Mouse (Mus musculus) urinary bladder, adult 2 months (tissue): ENCODE data around the gene Kansl1. TPM values are rescaled to one million over a fixed set of nuclear protein-coding genes. Genes with fewer than 3 reads are reported as not detected.

Source experiments
- DNase-seq: peaks from one replicate; pipeline ENCODE4 v3.0.0; 2022; ENCODE audit warnings: low spot score
- polyA plus RNA-seq: library from polyadenylated mRNA; depleted of rRNA; stranded (reverse); fragments of >200 nt; gene quantifications from 2 replicates; pipeline ENCODE4 v1.2.3, GENCODE M21; 2012; rRNA removed

The Kansl1 gene
- polyA plus RNA-seq, 1 experiment, result 44.5 TPM

DNA sequence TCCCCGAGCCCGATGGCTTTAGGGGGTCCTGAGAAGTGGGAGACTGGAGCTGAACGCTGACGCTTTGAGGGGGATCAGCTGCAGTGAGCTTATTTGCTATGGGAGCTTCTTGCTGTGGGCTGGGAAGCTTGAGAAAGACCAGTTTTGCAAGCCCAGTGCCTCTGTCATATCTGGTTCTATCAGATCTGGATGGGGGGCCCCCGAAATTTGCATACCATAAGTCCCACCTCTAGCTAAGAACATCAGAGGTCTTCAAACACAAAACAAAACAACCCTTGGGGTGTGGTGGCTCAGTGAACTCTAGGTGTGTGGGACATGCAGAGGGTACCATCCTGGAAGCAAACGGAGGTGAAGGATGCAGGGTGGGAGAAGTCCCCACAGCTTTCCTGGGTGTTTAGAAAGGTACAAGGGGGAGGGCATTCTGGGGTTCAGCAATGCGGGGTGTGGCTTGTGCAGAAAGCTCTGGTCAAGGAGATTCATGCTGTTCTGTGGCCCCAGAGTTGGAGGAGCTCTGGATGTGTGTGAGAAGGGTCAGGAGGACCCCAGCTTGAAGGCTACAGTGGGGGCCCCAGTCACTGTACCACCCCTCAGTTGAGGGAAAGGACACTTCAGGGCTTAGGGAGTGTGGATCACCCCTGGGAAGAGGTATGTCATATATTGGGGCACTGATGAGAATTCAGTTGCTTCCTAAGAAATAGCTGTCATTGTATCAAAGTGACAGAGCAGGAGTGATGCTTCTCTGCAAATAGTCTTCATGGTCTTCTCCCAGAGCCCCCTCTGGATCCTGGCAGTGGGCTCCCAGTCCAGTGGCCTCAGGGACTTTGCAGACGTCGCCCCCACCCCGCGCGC lies 159.1 kb downstream of the Kansl1 start:
- DNase-seq, result no peak

DNA sequence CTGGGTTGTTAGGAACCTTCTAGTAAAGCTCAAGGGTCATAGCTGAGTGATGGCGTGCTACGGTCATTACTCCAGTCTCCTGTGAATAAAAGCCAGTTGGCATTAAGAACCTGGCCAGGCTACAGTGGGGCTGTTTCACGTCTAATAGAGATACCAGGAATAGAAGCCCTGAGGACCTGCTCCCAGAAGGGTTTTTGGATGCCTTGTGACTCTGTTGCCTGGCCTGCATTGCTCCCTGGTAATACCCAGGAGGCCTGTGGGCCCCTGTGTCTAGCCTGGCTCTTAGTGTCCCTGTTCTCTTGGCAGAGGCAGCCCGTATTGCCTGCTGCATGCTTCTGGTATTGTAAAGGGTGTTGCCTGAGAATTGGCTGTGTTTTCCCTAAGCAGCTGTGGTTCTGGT lies 161.5 kb downstream of the Kansl1 start:
- no peak for DNase-seq

DNA sequence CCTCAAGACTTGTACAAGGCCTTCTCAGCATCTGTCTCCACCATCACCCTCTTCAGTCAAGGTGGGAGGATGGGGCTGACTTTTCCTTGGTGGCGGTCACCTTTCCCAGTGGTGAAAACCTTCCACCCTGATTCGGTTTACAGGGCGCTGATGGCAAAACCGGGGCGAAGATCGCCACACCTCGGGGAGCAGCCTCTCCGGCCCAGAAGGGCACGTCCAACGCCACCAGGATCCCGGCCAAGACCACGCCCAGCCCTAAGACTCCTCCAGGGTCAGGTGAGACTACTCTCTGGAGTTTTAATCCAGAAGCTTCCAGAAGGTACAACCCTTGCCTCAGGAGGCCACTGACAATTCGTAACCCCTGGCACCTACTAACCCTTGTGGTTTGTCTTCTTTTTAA lies 162.2 kb downstream of the Kansl1 start:
- no peak for DNase-seq

DNA sequence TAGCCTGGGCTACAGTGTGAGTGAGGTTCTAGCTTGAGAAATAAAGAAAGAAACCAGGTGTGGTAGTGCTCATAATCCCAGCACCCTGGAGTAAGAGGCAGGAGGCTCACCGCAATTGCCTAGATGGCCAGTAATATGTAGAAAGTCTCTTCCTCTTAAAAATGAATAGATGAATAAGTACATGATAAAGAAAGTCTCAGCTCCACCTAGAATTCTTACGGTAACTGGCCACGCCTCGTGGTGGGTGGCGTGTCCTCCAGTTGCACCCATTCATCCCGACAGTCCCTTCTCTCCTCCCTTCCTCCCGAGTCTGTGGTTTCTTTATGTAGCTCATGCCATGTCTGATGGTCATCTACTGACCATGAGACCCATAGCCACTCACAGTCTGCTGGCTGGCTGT lies 162.9 kb downstream of the Kansl1 start:
- DNase-seq, result no peak

DNA sequence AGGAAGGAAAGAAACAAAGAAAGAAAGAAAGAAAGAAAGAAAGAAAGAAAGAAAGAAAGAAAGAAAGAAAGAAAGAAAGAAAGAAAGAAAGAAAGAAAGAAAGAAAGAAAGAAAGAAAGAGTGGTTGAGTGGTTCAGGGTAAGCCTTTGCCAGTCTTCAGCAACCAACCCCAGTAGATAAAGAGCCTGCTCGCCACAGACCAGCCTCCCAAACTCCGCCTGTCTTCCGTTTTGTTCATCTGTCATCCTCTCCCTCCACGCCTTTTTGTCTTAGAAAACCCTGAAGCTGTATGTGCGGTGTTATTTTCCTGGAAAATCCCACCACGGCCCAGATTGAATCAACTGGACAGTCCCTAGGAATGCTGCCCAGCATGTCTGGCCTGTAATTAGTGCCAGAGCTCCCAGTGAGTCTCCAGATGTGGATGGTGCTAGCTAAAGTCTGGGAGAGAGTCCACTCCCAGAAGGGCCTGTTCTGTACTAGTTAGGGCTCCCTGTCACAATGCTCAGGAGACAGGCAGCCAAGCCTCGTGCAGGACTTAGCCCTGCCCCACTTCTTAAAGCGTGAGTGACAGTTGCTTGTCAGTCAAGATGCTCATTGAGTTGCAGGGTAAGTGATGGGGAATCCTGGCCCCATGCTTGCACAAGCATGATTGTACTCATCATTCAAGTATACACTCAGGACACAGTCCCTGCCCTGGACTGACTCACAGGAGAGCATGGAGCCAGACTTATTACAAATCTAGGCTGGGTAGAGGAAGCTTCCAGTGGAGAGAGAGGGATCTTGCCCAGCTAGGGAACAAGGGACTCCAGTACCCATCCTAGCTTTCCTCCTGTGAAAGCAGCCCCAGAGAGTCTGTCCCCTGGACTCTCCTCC lies 165.3 kb downstream of the Kansl1 start:
- no peak for DNase-seq

DNA sequence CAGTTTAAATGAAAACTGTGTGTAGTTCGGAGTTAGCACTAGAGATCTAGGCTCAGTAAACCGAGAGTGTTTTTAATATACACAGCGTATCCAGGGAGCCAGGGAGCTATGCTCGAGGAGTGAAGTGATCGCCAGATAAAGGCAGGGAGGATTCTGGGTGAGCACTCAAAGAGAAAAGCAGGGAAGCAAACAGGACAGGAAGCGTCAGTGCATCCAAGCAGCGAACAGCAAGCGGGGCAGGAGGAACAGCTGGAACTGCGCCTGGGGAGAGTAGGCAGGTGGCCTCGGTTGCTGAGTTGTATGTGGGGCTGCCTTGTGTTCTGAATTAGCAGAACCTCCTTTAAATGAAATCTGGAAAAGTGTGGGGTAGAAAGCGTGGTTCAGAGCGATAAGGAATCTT lies 166.0 kb downstream of the Kansl1 start:
- DNase-seq, result no peak

DNA sequence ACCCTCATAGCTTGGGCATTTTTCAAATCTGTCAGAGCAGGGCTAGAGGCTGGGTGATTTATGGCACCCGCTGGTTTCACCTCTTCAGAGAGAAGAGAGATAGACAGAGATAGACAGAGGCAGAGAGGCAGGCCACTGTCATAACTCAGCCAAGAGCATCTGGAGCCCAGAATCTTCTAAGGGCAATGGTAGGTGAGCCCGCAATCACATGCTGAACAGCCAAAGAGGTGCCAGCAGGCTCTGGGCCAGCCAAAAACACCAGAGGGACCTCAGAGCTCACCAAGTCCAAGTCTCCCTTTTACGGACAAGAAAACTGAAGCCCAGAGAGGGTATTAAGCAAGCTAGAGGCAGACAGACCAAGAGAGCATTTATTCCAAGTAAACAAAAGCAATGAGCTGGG lies 171.0 kb downstream of the Kansl1 start:
- no peak for DNase-seq

DNA sequence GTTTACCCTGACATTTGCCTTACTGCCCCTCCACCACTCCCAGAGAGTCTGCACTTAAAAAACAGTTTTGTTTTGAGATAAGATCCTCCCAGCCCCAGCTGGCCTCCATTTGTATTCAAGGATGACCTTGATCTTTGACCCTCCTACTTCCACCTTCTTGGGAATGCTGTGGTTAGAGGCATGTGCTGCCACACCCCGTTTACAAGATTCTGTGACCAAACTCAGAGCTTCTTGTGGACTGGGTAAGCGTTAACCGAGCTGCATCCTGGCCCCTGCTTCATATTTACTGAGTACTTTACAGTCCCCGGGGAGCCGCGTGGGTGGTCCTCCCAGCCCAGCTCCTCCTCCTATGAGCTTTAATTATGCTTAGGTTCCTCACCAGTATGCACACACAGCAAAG lies 173.0 kb downstream of the Kansl1 start:
- no peak for DNase-seq

DNA sequence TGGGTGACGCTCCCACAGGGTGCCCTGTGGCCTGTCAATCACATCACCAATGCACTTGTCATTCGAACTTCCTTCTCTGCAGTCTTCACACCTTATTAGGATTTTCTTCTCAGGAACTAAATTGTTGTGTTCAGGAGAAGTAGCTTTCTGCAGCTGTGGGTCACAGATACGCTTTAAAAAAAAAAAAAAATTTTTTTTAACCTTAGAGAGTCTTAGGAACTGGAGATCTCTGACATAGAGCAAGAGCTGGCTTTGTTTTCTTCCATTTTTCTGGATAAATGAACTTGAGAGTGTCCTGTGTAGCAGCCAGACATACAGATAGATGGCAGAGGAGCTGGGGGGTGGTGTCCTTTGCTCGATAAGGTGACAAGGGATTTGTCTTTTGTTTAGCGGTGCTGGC lies 173.5 kb downstream of the Kansl1 start:
- no peak for DNase-seq

DNA sequence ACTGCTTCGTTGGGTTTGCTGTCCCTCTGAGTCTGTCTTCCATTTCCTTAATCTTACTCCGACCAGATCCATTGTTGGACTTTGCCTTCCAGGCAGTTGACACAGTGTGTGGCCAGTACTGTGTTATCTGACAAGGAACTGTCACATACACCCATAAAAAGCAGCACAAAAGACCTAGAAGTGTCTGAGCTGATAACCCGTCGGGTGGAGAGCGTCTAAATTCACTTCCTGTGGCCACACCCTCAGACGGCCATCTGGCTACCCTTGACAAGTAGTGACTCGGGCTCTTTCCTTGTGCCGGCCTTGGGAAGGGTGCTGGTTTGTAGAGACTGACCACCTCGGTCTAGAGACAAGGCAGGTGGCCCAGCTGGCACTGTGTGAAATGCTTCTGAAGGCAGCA lies 175.4 kb downstream of the Kansl1 start:
- no peak for DNase-seq

DNA sequence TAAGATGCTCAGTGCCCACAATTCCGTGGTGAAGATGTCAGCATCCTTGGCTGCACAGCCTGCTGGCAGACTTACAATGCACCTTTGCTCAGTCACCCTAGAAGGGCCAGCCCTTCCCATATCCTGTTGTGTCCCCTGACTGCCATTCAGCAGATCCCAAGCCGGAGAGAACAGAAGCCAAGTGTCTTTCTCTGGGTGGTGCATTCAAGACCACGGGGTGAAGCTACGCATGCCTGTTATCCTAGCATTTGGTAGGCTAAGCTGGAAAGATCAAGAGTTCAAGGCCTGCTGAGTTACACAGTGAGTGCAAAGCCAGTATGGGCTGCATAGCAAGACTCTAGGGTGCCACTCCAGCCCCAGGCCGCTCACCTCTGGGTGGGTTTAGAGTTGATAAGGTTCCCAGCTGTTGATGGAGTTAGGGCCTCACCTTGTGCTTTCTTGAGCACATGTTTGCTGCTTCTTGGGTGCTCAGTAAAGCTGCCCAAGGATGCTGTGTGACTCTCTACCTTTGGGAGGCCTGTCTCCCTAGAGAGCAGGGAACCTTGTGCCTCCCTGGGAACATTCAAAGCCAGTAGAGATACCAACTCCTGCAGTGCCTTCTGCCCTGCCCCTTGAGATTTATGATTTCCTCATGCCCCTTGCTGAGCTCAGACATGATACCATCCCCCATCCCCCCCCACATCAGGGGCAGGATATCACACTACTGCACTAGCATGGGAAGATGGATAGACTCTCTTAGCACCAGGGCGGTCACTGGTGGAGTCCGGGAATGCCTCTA lies 176.0 kb downstream of the Kansl1 start:
- DNase-seq, result no peak

DNA sequence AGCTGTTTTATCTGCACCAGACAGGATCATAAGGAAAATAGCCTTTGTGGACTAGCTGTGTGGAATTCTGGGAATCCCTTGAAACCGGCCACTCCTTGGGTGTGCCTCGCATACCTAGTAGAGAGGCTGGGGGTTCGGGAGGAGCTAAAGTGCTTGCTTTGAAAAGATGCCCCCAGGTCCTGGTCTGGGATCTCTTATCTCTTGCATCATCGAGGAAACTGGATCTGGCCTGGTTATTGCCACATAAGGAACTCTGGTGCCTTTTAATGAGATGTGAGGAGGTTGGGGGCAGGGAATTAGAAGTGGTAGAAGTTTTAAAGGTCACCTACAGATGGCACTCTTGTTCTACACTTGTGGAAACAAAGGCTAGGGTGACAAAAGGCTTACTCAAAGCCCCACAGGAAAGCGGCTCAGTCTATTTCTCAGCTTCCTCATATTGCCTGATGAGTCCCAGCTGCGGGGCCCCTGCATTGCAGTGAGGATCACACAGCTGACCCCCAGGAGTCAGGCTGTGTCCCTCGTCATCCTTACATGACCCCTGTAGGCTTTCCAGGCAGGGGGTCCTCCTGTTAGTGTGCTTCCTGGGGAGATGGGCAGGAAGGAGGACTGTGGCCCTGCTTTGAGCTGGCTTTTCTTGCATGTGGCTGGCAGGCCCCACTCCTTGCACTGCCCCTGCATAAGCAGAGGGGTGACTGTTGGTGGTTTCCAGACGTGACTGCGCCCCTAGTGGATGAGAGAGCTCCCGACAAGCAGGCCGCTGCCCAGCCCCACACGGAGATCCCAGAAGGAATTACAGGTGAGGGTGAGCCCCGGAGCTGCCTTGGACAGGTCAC lies 179.2 kb downstream of the Kansl1 start:
- DNase-seq, result no peak

DNA sequence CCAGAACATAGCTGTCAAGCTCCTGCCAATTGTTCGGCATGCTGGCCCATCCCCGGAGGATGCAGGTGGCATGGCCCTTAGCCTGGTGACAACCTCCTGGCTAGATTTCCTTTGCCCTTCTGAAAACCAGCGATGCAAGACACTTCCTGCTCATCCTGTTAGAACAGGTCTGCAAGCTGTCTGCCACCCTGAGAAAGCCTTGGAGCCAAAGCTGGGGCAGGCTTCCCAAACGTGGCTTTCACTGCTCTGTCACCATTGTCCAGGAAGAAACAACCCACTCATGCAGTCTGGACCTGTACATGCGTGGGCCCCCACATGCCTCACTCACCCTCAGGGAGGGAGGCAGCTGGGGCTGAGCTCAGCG lies 179.8 kb downstream of the Kansl1 start:
- DNase-seq, result no peak

DNA sequence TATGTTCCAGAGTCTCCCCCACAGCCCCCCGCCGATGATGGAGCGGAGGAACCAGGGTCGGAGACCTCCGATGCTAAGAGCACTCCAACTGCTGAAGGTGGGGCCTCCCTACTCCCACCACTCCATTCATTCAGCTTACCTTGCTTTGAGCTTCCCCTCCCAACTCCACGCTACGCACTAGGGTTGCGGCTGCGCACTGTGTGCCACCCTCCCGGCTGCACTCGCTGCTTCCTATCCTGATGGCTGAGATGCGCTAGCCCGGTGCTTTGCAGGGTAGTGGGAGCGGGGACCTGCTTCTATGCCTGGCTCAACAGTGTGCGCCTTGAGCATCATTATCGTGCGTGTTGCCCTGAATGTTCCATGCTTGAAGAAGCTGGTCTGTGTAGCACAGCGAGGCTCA lies 181.5 kb downstream of the Kansl1 start:
- no peak for DNase-seq

Other genes with a start within 250 kb of the Kansl1 start
- 1.5 and 2.7 TPM in 2 replicates for gene Mapt, start 237.5 kb downstream of the Kansl1 start, polyA plus RNA-seq
- 16.6 and 17.9 TPM in 2 replicates for gene Cdc27, start 81.8 kb upstream of the Kansl1 start, polyA plus RNA-seq
- 78.5 and 80.4 TPM in 2 replicates for gene Myl4, start 81.8 kb upstream of the Kansl1 start, polyA plus RNA-seq
- 48.6 and 62.7 TPM in 2 replicates for gene Itgb3, start 139.1 kb upstream of the Kansl1 start, polyA plus RNA-seq
- not detected in 2 replicates for gene Gm11639, start 216.8 kb upstream of the Kansl1 start, polyA plus RNA-seq